Mouse (Mus musculus) G1E (cell line): ENCODE data around the gene Prlhr.

ENCODE experiments used
- CTCF ChIP-seq: IDR thresholded peaks from 2 replicates; pipeline ENCODE4 v1.5.1; 2012; ENCODE audit warnings: low read depth, low read length, inconsistent platforms, mixed read lengths
- GATA1 ChIP-seq: IDR thresholded peaks from 2 replicates; pipeline ENCODE4 v1.6.1; 2012; ENCODE audit warnings: borderline replicate concordance, low read length, inconsistent platforms, mixed read lengths
- GATA2 ChIP-seq: IDR thresholded peaks from 2 replicates; pipeline ENCODE4 v1.6.1; 2012; ENCODE audit warnings: low read depth, low read length, inconsistent platforms, borderline replicate concordance
- POLR2AphosphoS5 ChIP-seq: IDR thresholded peaks from 2 replicates; pipeline ENCODE4 v1.6.1; 2012; ENCODE audit warnings: low read depth, low read length, inconsistent platforms; ENCODE audit not compliant: insufficient replicate concordance
- TAL1 ChIP-seq: conservative IDR thresholded peaks from 2 replicates; pipeline ENCODE4 v1.6.1; 2012; ENCODE audit warnings: low read depth, low read length, inconsistent platforms, mixed read lengths

- TF ChIP-seq CTCF (peak; percentile 59; the same call in 1 of the 2 replicates), TAL1 (no peak), GATA1 (no peak), POLR2AphosphoS5 (no peak), GATA2 (no peak)
Observed at GRCm38 (mm10) chr19:60437566-60438241, 30.4 kb downstream of the Prlhr start.
